Mouse (Mus musculus) heart, embryonic 11.5 days (tissue): ENCODE data around the gene Nup160. TPM values are rescaled to one million over a fixed set of nuclear protein-coding genes. Genes with fewer than 3 reads are reported as not detected.

Experiments used
- ATAC-seq: fragments of 200-750 bp; cut with Nextera tagmentation; replicated peaks from 2 replicates; pipeline ENCODE4 v1.8.0; 2017; ENCODE audit warnings: moderate library complexity; ENCODE audit not compliant: insufficient number of reproducible peaks, low FRiP score, low TSS enrichment
- H3K27ac ChIP-seq: fragments of 300-500 bp; sonication (generic); 2 replicates; pipeline ENCODE4 v1.5.1; 2014; ENCODE audit warnings: mild to moderate bottlenecking, low read depth, low read length
- H3K27me3 ChIP-seq: fragments of 300-500 bp; sonication (generic); 2 replicates; pipeline ENCODE4 v1.6.1; 2014; ENCODE audit warnings: mild to moderate bottlenecking, low read length, mixed read lengths; ENCODE audit not compliant: control insufficient read depth, insufficient read depth
- H3K36me3 ChIP-seq: fragments of 300-500 bp; sonication (generic); 2 replicates; pipeline ENCODE4 v1.6.1; 2014; ENCODE audit warnings: mild to moderate bottlenecking, low read length, moderate library complexity, mixed read lengths; ENCODE audit not compliant: control insufficient read depth, insufficient read depth
- H3K4me1 ChIP-seq: fragments of 300-500 bp; sonication (generic); 2 replicates; pipeline ENCODE4 v1.6.1; 2014; ENCODE audit warnings: low read length; ENCODE audit not compliant: control insufficient read depth, insufficient read depth
- H3K4me2 ChIP-seq: fragments of 300-500 bp; sonication (generic); 2 replicates; pipeline ENCODE4 v1.6.1; 2014; ENCODE audit warnings: mild to moderate bottlenecking, moderate library complexity
- H3K4me3 ChIP-seq: fragments of 300-500 bp; sonication (generic); 2 replicates; pipeline ENCODE4 v1.5.1; 2014; ENCODE audit warnings: low read depth, low read length
- H3K9ac ChIP-seq: fragments of 300-500 bp; sonication (generic); 2 replicates; pipeline ENCODE4 v1.6.1; 2014; ENCODE audit warnings: mild to moderate bottlenecking, low read depth, low read length, moderate library complexity
- H3K9me3 ChIP-seq: fragments of 300-500 bp; sonication (generic); replicated peaks from 2 replicates; pipeline ENCODE4 v1.6.1; 2016; ENCODE audit warnings: low read length; ENCODE audit not compliant: control insufficient read depth
- WGBS: fragments of 180-500 bp; shearing (Covaris S2); extraction: QIAGEN DNeasy Blood & Tissue Kit; methylation state at CpG from one replicate; pipeline ENCODE4 v1.1.7; 2014; ENCODE audit not compliant: insufficient replicate concordance; 5-methylcytosine and 5-hydroxymethylcytosine counted together
- polyA plus RNA-seq: library from polyadenylated mRNA; unstranded; fragments of >200 nt; fragmentation: Nextera tagmentation; extraction: Ambion mirVana; gene quantifications from 2 replicates; pipeline ENCODE4 v1.2.1, GENCODE M21; 2014

Nup160 gene
- polyA plus RNA-seq, 1 experiment from 2014 or later: 36.4 TPM

GRCm38 (mm10) chr2:90715555-90716092 lies 38.6 kb downstream of the Nup160 start:
- Histone ChIP-seq H3K27me3 (no peaks in the 10 kb centered on the region), H3K36me3 (peaks cover 32% of the 10 kb centered on the region), H3K9ac (no peak overlapping the region), H3K27ac (peak overlapping the region; percentile 5; the same call in 1 of the 2 replicates), H3K9me3 (no peaks in the 10 kb centered on the region), H3K4me2 (no peak overlapping the region), H3K4me3 (no peak overlapping the region), H3K4me1 (no peaks in the 10 kb centered on the region)
- 77% methylated on average over 7 of the region's 7 CpGs for WGBS
- ATAC-seq: peak; percentile 81

- Histone ChIP-seq H3K9ac (no peak overlapping the region), H3K4me3 (no peak overlapping the region), H3K36me3 (peaks cover 28% of the 10 kb centered on the region), H3K4me1 (no peaks in the 10 kb centered on the region), H3K27me3 (no peaks in the 10 kb centered on the region), H3K4me2 (no peak overlapping the region), H3K27ac (no peak overlapping the region), H3K9me3 (no peaks in the 10 kb centered on the region)
- WGBS: 94% methylated on average over 4 of the region's 4 CpGs
- no peak for ATAC-seq
These were observed 40.4 kb downstream of the Nup160 start for GRCm38 (mm10) chr2:90717366-90717765.

GRCm38 (mm10) chr2:90717948-90718347 lies 40.9 kb downstream of the Nup160 start:
- no peak for ATAC-seq
- Histone ChIP-seq H3K9ac (no peak overlapping the region), H3K36me3 (peaks cover 24% of the 10 kb centered on the region), H3K27ac (no peak overlapping the region), H3K4me3 (no peak overlapping the region), H3K4me2 (no peak overlapping the region), H3K27me3 (no peaks in the 10 kb centered on the region), H3K4me1 (no peaks in the 10 kb centered on the region), H3K9me3 (no peaks in the 10 kb centered on the region)
- 94% methylated on average over 5 of the region's 5 CpGs for WGBS

- Histone ChIP-seq H3K36me3 (peaks cover 45% of the 10 kb centered on the region), H3K4me1 (no peaks in the 10 kb centered on the region), H3K27me3 (no peaks in the 10 kb centered on the region), H3K9ac (no peak overlapping the region), H3K4me3 (no peak overlapping the region), H3K4me2 (no peak overlapping the region), H3K9me3 (no peaks in the 10 kb centered on the region), H3K27ac (no peak overlapping the region)
- WGBS: 90% methylated on average over 3 of the region's 3 CpGs
- no peak for ATAC-seq
These were observed 49.8 kb downstream of the Nup160 start for GRCm38 (mm10) chr2:90726818-90727217.

- no peak for ATAC-seq
- Histone ChIP-seq H3K27me3 (no peaks in the 10 kb centered on the region), H3K9ac (no peak overlapping the region), H3K4me3 (no peak overlapping the region), H3K36me3 (peaks cover 36% of the 10 kb centered on the region), H3K4me2 (no peak overlapping the region), H3K9me3 (no peaks in the 10 kb centered on the region), H3K27ac (no peak overlapping the region), H3K4me1 (no peaks in the 10 kb centered on the region)
- WGBS: 91% methylated on average over 11 of the region's 11 CpGs
These were observed 58.3 kb downstream of the Nup160 start for GRCm38 (mm10) chr2:90735326-90735725.

- ATAC-seq: no peak
- Histone ChIP-seq H3K9ac (no peak overlapping the region), H3K4me2 (no peak overlapping the region), H3K27me3 (no peaks in the 10 kb centered on the region), H3K4me1 (no peaks in the 10 kb centered on the region), H3K4me3 (no peak overlapping the region), H3K36me3 (peaks cover 24% of the 10 kb centered on the region), H3K27ac (no peak overlapping the region), H3K9me3 (no peaks in the 10 kb centered on the region)
- 88% methylated on average over 3 of the region's 3 CpGs for WGBS
These were observed 61.8 kb downstream of the Nup160 start for GRCm38 (mm10) chr2:90738801-90739200.

GRCm38 (mm10) chr2:90739327-90739726 lies 62.3 kb downstream of the Nup160 start:
- no peaks in the 10 kb centered on the region for H3K27me3 ChIP-seq
- H3K9ac ChIP-seq: no peak overlapping the region
- 87% methylated on average over 3 of the region's 3 CpGs for WGBS
- no peak overlapping the region for H3K27ac ChIP-seq
- H3K36me3 ChIP-seq: peaks cover 24% of the 10 kb centered on the region
- H3K9me3 ChIP-seq: no peaks in the 10 kb centered on the region
- ATAC-seq: no peak
- H3K4me2 ChIP-seq: no peak overlapping the region
- H3K4me1 ChIP-seq: no peaks in the 10 kb centered on the region
- H3K4me3 ChIP-seq: no peak overlapping the region

- Histone ChIP-seq H3K4me2 (no peak overlapping the region), H3K9ac (no peak overlapping the region), H3K27me3 (no peaks in the 10 kb centered on the region), H3K9me3 (no peaks in the 10 kb centered on the region), H3K27ac (no peak overlapping the region), H3K4me3 (no peak overlapping the region), H3K4me1 (no peaks in the 10 kb centered on the region), H3K36me3 (peaks cover 21% of the 10 kb centered on the region)
- ATAC-seq: no peak
- 87% methylated on average over 5 of the region's 5 CpGs for WGBS
These were observed 62.9 kb downstream of the Nup160 start for GRCm38 (mm10) chr2:90739921-90740320.
